Mouse (Mus musculus): ENCODE data around the gene Kif1b. TPM values are rescaled to one million over a fixed set of nuclear protein-coding genes. Genes with fewer than 3 reads are reported as not detected.
"Not testable (repeated sequence)": the region's sequence is repeated elsewhere in the genome, so short reads cannot be mapped to it uniquely, and the experiment has no call there.

Gene Kif1b
- polyA plus RNA-seq, 1 experiment from 2014 or later: 50.7 TPM

GRCm38 (mm10) chr4:149233938-149234337 lies 73.6 kb downstream of the Kif1b start:
- Histone ChIP-seq H3K4me2 (replicated peaks; ENCODE audit: low read depth, low read length) (no peak overlapping the region), H3K4me3 (ENCODE audit: low read depth, low read length) (no peak overlapping the region), H3K4me1 (ENCODE audit: control insufficient read depth, insufficient read depth, low read length) (no peaks in the 10 kb centered on the region), H3K9me3 (ENCODE audit: control insufficient read depth, low read depth, low read length) (no peaks in the 10 kb centered on the region), H3K27ac (ENCODE audit: low read length) (no peak overlapping the region), H3K36me3 (ENCODE audit: control insufficient read depth, insufficient read depth, low read length) (peaks cover 20% of the 10 kb centered on the region), H3K27me3 (ENCODE audit: control insufficient read depth, insufficient read depth, low read length) (no peaks in the 10 kb centered on the region), H3K9ac (replicated peaks; ENCODE audit: low read depth, low read length) (no peak overlapping the region)
- 48% methylated on average over 9 of the region's 9 CpGs for WGBS
- no peak for ATAC-seq (ENCODE audit: insufficient number of reproducible peaks, insufficient read depth, low FRiP score, low read depth)

GRCm38 (mm10) chr4:149228682-149229081 lies 78.8 kb downstream of the Kif1b start:
- 89% methylated on average over 3 of the region's 3 CpGs for WGBS
- not testable (repeated sequence) for ATAC-seq (ENCODE audit: insufficient number of reproducible peaks, insufficient read depth, low FRiP score, low read depth); H3K27ac ChIP-seq (ENCODE audit: low read length)

GRCm38 (mm10) chr4:149228256-149228655 lies 79.2 kb downstream of the Kif1b start:
- Histone ChIP-seq H3K9ac (replicated peaks; ENCODE audit: low read depth, low read length) (no peak overlapping the region), H3K36me3 (ENCODE audit: control insufficient read depth, insufficient read depth, low read length) (peaks cover 17% of the 10 kb centered on the region), H3K9me3 (ENCODE audit: control insufficient read depth, low read depth, low read length) (no peaks in the 10 kb centered on the region), H3K4me1 (ENCODE audit: control insufficient read depth, insufficient read depth, low read length) (no peaks in the 10 kb centered on the region), H3K4me3 (ENCODE audit: low read depth, low read length) (no peak overlapping the region), H3K27ac (ENCODE audit: low read length) (no peak overlapping the region), H3K4me2 (replicated peaks; ENCODE audit: low read depth, low read length) (no peak overlapping the region), H3K27me3 (ENCODE audit: control insufficient read depth, insufficient read depth, low read length) (no peaks in the 10 kb centered on the region)
- WGBS: 91% methylated on average over 3 of the region's 3 CpGs
- no peak for ATAC-seq (ENCODE audit: insufficient number of reproducible peaks, insufficient read depth, low FRiP score, low read depth)

More at GRCm38 (mm10) chr4:149228682-149229081, 78.8 kb downstream of the Kif1b start:
- H3K4me3 ChIP-seq (ENCODE audit: low read depth, low read length); H3K4me2 ChIP-seq (replicated peaks; ENCODE audit: low read depth, low read length); H3K9ac ChIP-seq (replicated peaks; ENCODE audit: low read depth, low read length); H3K27me3 ChIP-seq (ENCODE audit: control insufficient read depth, insufficient read depth, low read length); H3K9me3 ChIP-seq (ENCODE audit: control insufficient read depth, low read depth, low read length); H3K4me1 ChIP-seq (ENCODE audit: control insufficient read depth, insufficient read depth, low read length): not testable (repeated sequence)
- H3K36me3 ChIP-seq (ENCODE audit: control insufficient read depth, insufficient read depth, low read length): peaks cover 13% of the 10 kb centered on the region

- H3K4me1 ChIP-seq (ENCODE audit: control insufficient read depth, insufficient read depth, low read length): no peaks in the 10 kb centered on the region
- no peak overlapping the region for H3K27ac ChIP-seq (ENCODE audit: low read length)
- WGBS: 79% methylated on average over 3 of the region's 3 CpGs
- peaks cover 26% of the 10 kb centered on the region for H3K36me3 ChIP-seq (ENCODE audit: control insufficient read depth, insufficient read depth, low read length)
- H3K4me2 ChIP-seq (replicated peaks; ENCODE audit: low read depth, low read length): no peak overlapping the region
- no peaks in the 10 kb centered on the region for H3K27me3 ChIP-seq (ENCODE audit: control insufficient read depth, insufficient read depth, low read length)
- no peak overlapping the region for H3K4me3 ChIP-seq (ENCODE audit: low read depth, low read length)
- no peaks in the 10 kb centered on the region for H3K9me3 ChIP-seq (ENCODE audit: control insufficient read depth, low read depth, low read length)
- no peak for ATAC-seq (ENCODE audit: insufficient number of reproducible peaks, insufficient read depth, low FRiP score, low read depth)
- no peak overlapping the region for H3K9ac ChIP-seq (replicated peaks; ENCODE audit: low read depth, low read length)
Measured at GRCm38 (mm10) chr4:149226311-149226710, 81.2 kb downstream of the Kif1b start.

GRCm38 (mm10) chr4:149223453-149223852 lies 84.0 kb downstream of the Kif1b start:
- Histone ChIP-seq H3K4me3 (ENCODE audit: low read depth, low read length) (no peak overlapping the region), H3K36me3 (ENCODE audit: control insufficient read depth, insufficient read depth, low read length) (peaks cover 29% of the 10 kb centered on the region), H3K4me1 (ENCODE audit: control insufficient read depth, insufficient read depth, low read length) (no peaks in the 10 kb centered on the region), H3K4me2 (replicated peaks; ENCODE audit: low read depth, low read length) (no peak overlapping the region), H3K27me3 (ENCODE audit: control insufficient read depth, insufficient read depth, low read length) (no peaks in the 10 kb centered on the region), H3K27ac (ENCODE audit: low read length) (no peak overlapping the region), H3K9me3 (ENCODE audit: control insufficient read depth, low read depth, low read length) (no peaks in the 10 kb centered on the region), H3K9ac (replicated peaks; ENCODE audit: low read depth, low read length) (no peak overlapping the region)
- WGBS: 92% methylated on average over 3 of the region's 3 CpGs
- ATAC-seq (ENCODE audit: insufficient number of reproducible peaks, insufficient read depth, low FRiP score, low read depth): no peak

GRCm38 (mm10) chr4:149220481-149220880 lies 87.0 kb downstream of the Kif1b start:
- WGBS: 91% methylated on average over 17 of the region's 17 CpGs
- H3K9me3 ChIP-seq (ENCODE audit: control insufficient read depth, low read depth, low read length): no peaks in the 10 kb centered on the region
- H3K9ac ChIP-seq (replicated peaks; ENCODE audit: low read depth, low read length): no peak overlapping the region
- H3K27ac ChIP-seq (ENCODE audit: low read length): no peak overlapping the region
- no peak overlapping the region for H3K4me2 ChIP-seq (replicated peaks; ENCODE audit: low read depth, low read length)
- no peaks in the 10 kb centered on the region for H3K27me3 ChIP-seq (ENCODE audit: control insufficient read depth, insufficient read depth, low read length)
- ATAC-seq (ENCODE audit: insufficient number of reproducible peaks, insufficient read depth, low FRiP score, low read depth): no peak
- no peak overlapping the region for H3K4me3 ChIP-seq (ENCODE audit: low read depth, low read length)
- peaks cover 24% of the 10 kb centered on the region for H3K36me3 ChIP-seq (ENCODE audit: control insufficient read depth, insufficient read depth, low read length)
- peaks cover 9% of the 10 kb centered on the region; the same call in 1 of the 2 replicates for H3K4me1 ChIP-seq (ENCODE audit: control insufficient read depth, insufficient read depth, low read length)

- Histone ChIP-seq H3K4me2 (replicated peaks; ENCODE audit: low read depth, low read length) (no peak overlapping the region), H3K4me3 (ENCODE audit: low read depth, low read length) (no peak overlapping the region), H3K27me3 (ENCODE audit: control insufficient read depth, insufficient read depth, low read length) (no peaks in the 10 kb centered on the region), H3K9ac (replicated peaks; ENCODE audit: low read depth, low read length) (no peak overlapping the region), H3K36me3 (ENCODE audit: control insufficient read depth, insufficient read depth, low read length) (peaks cover 21% of the 10 kb centered on the region), H3K9me3 (ENCODE audit: control insufficient read depth, low read depth, low read length) (no peaks in the 10 kb centered on the region), H3K4me1 (ENCODE audit: control insufficient read depth, insufficient read depth, low read length) (peaks cover 9% of the 10 kb centered on the region; the same call in 1 of the 2 replicates), H3K27ac (ENCODE audit: low read length) (no peak overlapping the region)
- WGBS: 59% methylated on average over 5 of the region's 5 CpGs
- no peak for ATAC-seq (ENCODE audit: insufficient number of reproducible peaks, insufficient read depth, low FRiP score, low read depth)
Measured at GRCm38 (mm10) chr4:149220042-149220473, 87.4 kb downstream of the Kif1b start.

GRCm38 (mm10) chr4:149219401-149220041 lies 88.0 kb downstream of the Kif1b start:
- H3K36me3 ChIP-seq (ENCODE audit: control insufficient read depth, insufficient read depth, low read length): peaks cover 20% of the 10 kb centered on the region
- peaks cover 9% of the 10 kb centered on the region; the same call in 1 of the 2 replicates for H3K4me1 ChIP-seq (ENCODE audit: control insufficient read depth, insufficient read depth, low read length)
- WGBS: 84% methylated on average over 12 of the region's 12 CpGs
- H3K27me3 ChIP-seq (ENCODE audit: control insufficient read depth, insufficient read depth, low read length): no peaks in the 10 kb centered on the region
- no peak overlapping the region for H3K4me3 ChIP-seq (ENCODE audit: low read depth, low read length)
- H3K9ac ChIP-seq (replicated peaks; ENCODE audit: low read depth, low read length): no peak overlapping the region
- no peaks in the 10 kb centered on the region for H3K9me3 ChIP-seq (ENCODE audit: control insufficient read depth, low read depth, low read length)
- no peak overlapping the region for H3K27ac ChIP-seq (ENCODE audit: low read length)
- no peak for ATAC-seq (ENCODE audit: insufficient number of reproducible peaks, insufficient read depth, low FRiP score, low read depth)
- no peak overlapping the region for H3K4me2 ChIP-seq (replicated peaks; ENCODE audit: low read depth, low read length)

GRCm38 (mm10) chr4:149218476-149218875 lies 89.0 kb downstream of the Kif1b start:
- WGBS: 92% methylated on average over 5 of the region's 5 CpGs
- Histone ChIP-seq H3K9ac (replicated peaks; ENCODE audit: low read depth, low read length) (no peak overlapping the region), H3K27me3 (ENCODE audit: control insufficient read depth, insufficient read depth, low read length) (no peaks in the 10 kb centered on the region), H3K4me1 (ENCODE audit: control insufficient read depth, insufficient read depth, low read length) (peaks cover 9% of the 10 kb centered on the region; the same call in 1 of the 2 replicates), H3K9me3 (ENCODE audit: control insufficient read depth, low read depth, low read length) (no peaks in the 10 kb centered on the region), H3K4me3 (ENCODE audit: low read depth, low read length) (no peak overlapping the region), H3K4me2 (replicated peaks; ENCODE audit: low read depth, low read length) (no peak overlapping the region), H3K36me3 (ENCODE audit: control insufficient read depth, insufficient read depth, low read length) (peaks cover 15% of the 10 kb centered on the region), H3K27ac (ENCODE audit: low read length) (no peak overlapping the region)
- ATAC-seq (ENCODE audit: insufficient number of reproducible peaks, insufficient read depth, low FRiP score, low read depth): no peak
